Mouse (Mus musculus) neural tube, embryonic 12.5 days (tissue): ENCODE data around the gene Gigyf1. TPM values are rescaled to one million over a fixed set of nuclear protein-coding genes. Genes with fewer than 3 reads are reported as not detected.

Experiments used
- ATAC-seq: fragments of 200-750 bp; cut with Nextera tagmentation; 2 replicates; pipeline ENCODE4 v1.8.0; 2017; ENCODE audit warnings: low read depth, mild to moderate bottlenecking, moderate TSS enrichment, moderate library complexity; ENCODE audit not compliant: low FRiP score
- H3K27ac ChIP-seq: fragments of 300-500 bp; sonication (generic); 2 replicates; pipeline ENCODE4 v1.5.1; 2016
- H3K27me3 ChIP-seq: fragments of 300-500 bp; sonication (generic); replicated peaks from 2 replicates; pipeline ENCODE4 v1.6.1; 2016; ENCODE audit warnings: mild to moderate bottlenecking
- H3K36me3 ChIP-seq: fragments of 300-500 bp; sonication (generic); 2 replicates; pipeline ENCODE4 v1.6.1; 2016; ENCODE audit warnings: mild to moderate bottlenecking
- H3K4me1 ChIP-seq: fragments of 300-500 bp; sonication (generic); 2 replicates; pipeline ENCODE4 v1.6.1; 2016
- H3K4me2 ChIP-seq: fragments of 300-500 bp; sonication (generic); replicated peaks from 2 replicates; pipeline ENCODE4 v1.6.1; 2016; ENCODE audit warnings: mild to moderate bottlenecking
- H3K4me3 ChIP-seq: fragments of 300-500 bp; sonication (generic); 2 replicates; pipeline ENCODE4 v1.5.1; 2016
- H3K9ac ChIP-seq: fragments of 300-500 bp; sonication (generic); 2 replicates; pipeline ENCODE4 v1.6.1; 2016; ENCODE audit warnings: mild to moderate bottlenecking
- H3K9me3 ChIP-seq: fragments of 300-500 bp; sonication (generic); 2 replicates; pipeline ENCODE4 v1.6.1; 2016; ENCODE audit warnings: mild to moderate bottlenecking
- WGBS: fragments of 180-500 bp; shearing (Covaris S2); methylation state at CpG from one replicate; pipeline ENCODE4 v1.1.7; 2016; 5-methylcytosine and 5-hydroxymethylcytosine counted together
- microRNA-seq: library from miRNA; unstranded; fragments of <30 nt; microRNA quantifications from one replicate; pipeline ENCODE4, GENCODE M21; 2017
- polyA plus RNA-seq: library from polyadenylated mRNA; unstranded; fragments of >200 nt; fragmentation: Nextera tagmentation; extraction: Ambion mirVana; gene quantifications from 2 replicates; pipeline ENCODE4 v1.2.1, GENCODE M21; 2016

Gene Gigyf1
- polyA plus RNA-seq, 1 experiment from 2014 or later, result 17.6 TPM

GRCm38 (mm10) chr5:137569031-137569430 is 50.7 kb downstream of the Gigyf1 start:
- 71% methylated on average over 12 of the region's 12 CpGs for WGBS
- no peak for ATAC-seq
- Histone ChIP-seq H3K4me3 (no peak overlapping the region), H3K9ac (no peak overlapping the region), H3K36me3 (no peaks in the 10 kb centered on the region), H3K27ac (no peak overlapping the region), H3K4me1 (no peaks in the 10 kb centered on the region), H3K9me3 (no peaks in the 10 kb centered on the region), H3K27me3 (peaks cover 3% of the 10 kb centered on the region; the same call in 1 of the 2 replicates), H3K4me2 (no peak overlapping the region)

- Histone ChIP-seq H3K36me3 (no peaks in the 10 kb centered on the region), H3K4me2 (no peak within 1 kb of the TSS), H3K9ac (no peak within 1 kb of the TSS), H3K4me1 (no peaks in the 10 kb centered on the region), H3K27ac (no peak within 1 kb of the TSS), H3K4me3 (no peak within 1 kb of the TSS), H3K27me3 (peaks cover 3% of the 10 kb centered on the region; the same call in 1 of the 2 replicates), H3K9me3 (no peaks in the 10 kb centered on the region)
- WGBS, result 30% methylated on average over 9 of the region's 9 CpGs
- no peak for ATAC-seq
Observed at GRCm38 (mm10) chr5:137569665-137570064, 51.3 kb downstream of the Gigyf1 start, which contains the start of gene Tfr2. Gene Tfr2 (plus strand): TSS chr5:137569840.

- 63% methylated on average over 7 of the region's 7 CpGs for WGBS
- no peaks in the 10 kb centered on the region for H3K9me3 ChIP-seq
- H3K27ac ChIP-seq, result no peak overlapping the region
- H3K4me1 ChIP-seq, result no peaks in the 10 kb centered on the region
- H3K4me3 ChIP-seq, result no peak overlapping the region
- no peak overlapping the region for H3K9ac ChIP-seq
- ATAC-seq, result no peak
- peaks cover 3% of the 10 kb centered on the region; the same call in 1 of the 2 replicates for H3K27me3 ChIP-seq
- H3K4me2 ChIP-seq, result no peak overlapping the region
- H3K36me3 ChIP-seq, result no peaks in the 10 kb centered on the region
Observed at GRCm38 (mm10) chr5:137570181-137570580, 51.8 kb downstream of the Gigyf1 start.

GRCm38 (mm10) chr5:137570691-137571586 is 52.6 kb downstream of the Gigyf1 start:
- no peaks in the 10 kb centered on the region for H3K9me3 ChIP-seq
- no peaks in the 10 kb centered on the region for H3K36me3 ChIP-seq
- ATAC-seq, result no peak
- H3K4me2 ChIP-seq, result no peak overlapping the region
- H3K4me3 ChIP-seq, result no peak overlapping the region
- 81% methylated on average over 17 of the region's 17 CpGs for WGBS
- no peak overlapping the region for H3K27ac ChIP-seq
- peaks cover under 1% of the 10 kb centered on the region; the same call in 1 of the 2 replicates for H3K27me3 ChIP-seq
- no peaks in the 10 kb centered on the region for H3K4me1 ChIP-seq
- no peak overlapping the region for H3K9ac ChIP-seq

- H3K36me3 ChIP-seq, result no peaks in the 10 kb centered on the region
- no peak for ATAC-seq
- no peaks in the 10 kb centered on the region for H3K9me3 ChIP-seq
Observed at GRCm38 (mm10) chr5:137574470-137574901, 56.1 kb downstream of the Gigyf1 start.

More at GRCm38 (mm10) chr5:137574470-137574901, 56.1 kb downstream of the Gigyf1 start:
- H3K9ac ChIP-seq, result 0 out of 2 replicates have a peak overlapping the region, but pooled peaks have one; percentile 36
- H3K4me3 ChIP-seq, result no peak overlapping the region
- H3K27ac ChIP-seq, result no peak overlapping the region
- 7% methylated on average over 27 of the region's 27 CpGs for WGBS
- no peaks in the 10 kb centered on the region; the same call in 1 of the 2 replicates for H3K27me3 ChIP-seq
- no peaks in the 10 kb centered on the region for H3K4me1 ChIP-seq
- H3K4me2 ChIP-seq, result peak overlapping the region; percentile 57

Small RNA genes lying within 50 kb of the gene (microRNA-seq; reads per million reads assigned to microRNA genes)
- gene Mir6418, result not detected

Other genes with a start within 250 kb of the Gigyf1 start
- 20.6 and 23.5 TPM in 2 replicates for gene Ache, start 231.0 kb upstream of the Gigyf1 start, polyA plus RNA-seq
- 11.4 and 11.6 TPM in 2 replicates for gene Ufsp1, start 223.9 kb upstream of the Gigyf1 start, polyA plus RNA-seq
- 155 and 167 TPM in 2 replicates for gene Srrt, start 210.9 kb upstream of the Gigyf1 start, polyA plus RNA-seq
- gene Trip6, start 204.1 kb upstream of the Gigyf1 start, polyA plus RNA-seq, result 31.7 and 36.2 TPM in 2 replicates
- 24.4 and 25.1 TPM in 2 replicates for gene Slc12a9, start 185.0 kb upstream of the Gigyf1 start, polyA plus RNA-seq
- gene Ephb4, start 168.4 kb upstream of the Gigyf1 start, polyA plus RNA-seq, result 25.6 and 28.1 TPM in 2 replicates
- gene Zan, start 41.5 kb upstream of the Gigyf1 start, polyA plus RNA-seq, result 0.04 and 0.09 TPM in 2 replicates
- 65.4 and 71.0 TPM in 2 replicates for gene Pop7, start 16.0 kb upstream of the Gigyf1 start, polyA plus RNA-seq
- not detected in 2 replicates for gene Epo, start 14.7 kb downstream of the Gigyf1 start, polyA plus RNA-seq
- gene Gnb2, start 15.0 kb downstream of the Gigyf1 start, polyA plus RNA-seq, result 468 and 494 TPM in 2 replicates
- gene Actl6b, start 35.0 kb downstream of the Gigyf1 start, polyA plus RNA-seq, result 109 and 118 TPM in 2 replicates
- gene Tfr2, start 51.3 kb downstream of the Gigyf1 start, polyA plus RNA-seq, result 1.8 TPM in 2 replicates
- 36.8 and 42.1 TPM in 2 replicates for gene Mospd3, start 82.5 kb downstream of the Gigyf1 start, polyA plus RNA-seq
- 51.8 and 52.0 TPM in 2 replicates for gene Pcolce, start 95.2 kb downstream of the Gigyf1 start, polyA plus RNA-seq
- gene Fbxo24, start 110.5 kb downstream of the Gigyf1 start, polyA plus RNA-seq, result 0.11 and 0.39 TPM in 2 replicates
- gene Lrch4, start 110.6 kb downstream of the Gigyf1 start, polyA plus RNA-seq, result 29.4 and 32.5 TPM in 2 replicates
- 8.9 and 9.4 TPM in 2 replicates for gene Gm20605, start 110.6 kb downstream of the Gigyf1 start, polyA plus RNA-seq
- gene Sap25, start 122.8 kb downstream of the Gigyf1 start, polyA plus RNA-seq, result 7.6 and 9.5 TPM in 2 replicates
- gene Irs3, start 127.2 kb downstream of the Gigyf1 start, polyA plus RNA-seq, result 0.19 and 0.29 TPM in 2 replicates
- 20.8 and 22.2 TPM in 2 replicates for gene Agfg2, start 166.2 kb downstream of the Gigyf1 start, polyA plus RNA-seq
- 16.4 and 21.8 TPM in 2 replicates for gene Nyap1, start 223.1 kb downstream of the Gigyf1 start, polyA plus RNA-seq
- gene Tsc22d4, start 227.2 kb downstream of the Gigyf1 start, polyA plus RNA-seq, result 68.4 and 68.7 TPM in 2 replicates